Mouse (Mus musculus): Measurements from ENCODE around the gene Cdca8. TPM values are rescaled to one million over a fixed set of nuclear protein-coding genes. Genes with fewer than 3 reads are reported as not detected.

The Cdca8 gene
- total RNA-seq, 2 experiments from 2014 or later: 7.1 to 9.0 TPM

- no peak for DNase-seq
Measured at GRCm38 (mm10) chr4:124953546-124953945, 14.4 kb upstream of the Cdca8 start.

GRCm38 (mm10) chr4:124951036-124951433, 11.9 kb upstream of the Cdca8 start:
- no peak for DNase-seq

- DNase-seq: no peak
Measured at GRCm38 (mm10) chr4:124950181-124951035, 11.3 kb upstream of the Cdca8 start.

DNA sequence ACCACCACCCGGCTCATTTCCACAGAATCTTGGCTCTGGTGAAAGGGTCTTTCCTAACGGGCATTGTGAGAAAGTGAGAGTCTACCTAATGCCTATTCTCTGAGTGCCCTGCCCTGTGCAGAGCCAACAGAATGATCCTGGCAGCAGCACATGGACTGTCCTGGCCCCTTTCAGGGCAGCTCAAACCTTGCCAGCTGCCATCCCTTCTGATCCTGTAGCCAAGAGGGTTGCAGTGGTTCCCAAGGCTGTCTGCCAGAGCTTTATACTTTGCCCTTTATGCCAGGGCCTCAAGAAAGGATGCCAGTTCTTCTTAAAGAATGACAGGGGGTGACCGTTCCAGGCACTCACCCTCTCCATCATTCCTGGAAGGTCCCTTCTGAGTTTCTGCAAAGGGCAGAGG, 10.4 kb upstream of the Cdca8 start:
- no peak for DNase-seq

DNA sequence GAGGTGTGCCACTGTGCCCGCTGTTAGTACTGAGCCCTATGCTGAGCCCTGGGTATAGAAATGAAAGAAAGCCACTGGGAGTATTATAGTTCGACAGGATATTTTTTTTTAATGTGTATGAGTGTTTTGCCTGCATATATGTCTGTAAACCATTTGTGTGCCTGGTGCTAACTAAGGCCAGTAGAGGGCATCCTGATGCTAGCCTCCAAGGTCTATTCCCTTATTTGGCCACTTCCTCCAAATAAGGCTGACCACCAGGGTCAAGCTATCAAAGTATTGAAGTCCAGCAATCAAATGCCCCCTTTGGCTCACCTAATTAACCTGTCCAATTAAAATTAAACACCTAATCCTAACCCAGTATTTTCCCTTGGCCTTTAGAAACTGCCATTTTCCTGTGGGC, 5.8 kb upstream of the Cdca8 start:
- no peak for DNase-seq

DNA sequence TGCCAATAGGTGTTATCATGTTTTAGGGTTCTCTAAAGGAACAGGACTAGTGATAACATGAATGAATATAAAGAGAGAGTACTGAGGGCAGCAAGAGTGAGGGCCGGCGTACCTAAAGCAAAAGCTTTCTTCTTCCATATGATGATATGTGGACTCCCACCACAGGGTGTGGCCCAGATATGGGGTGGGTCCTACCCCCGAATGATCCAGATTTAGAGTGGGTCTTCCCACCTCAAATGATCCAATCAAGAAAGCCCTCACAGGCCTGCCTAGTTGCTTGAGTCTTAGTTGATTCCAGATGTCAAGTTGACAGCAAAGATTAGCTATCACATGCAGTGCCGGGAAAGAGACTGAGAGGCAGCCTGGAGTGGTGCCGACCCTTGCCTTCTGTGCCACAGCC, 4.7 kb upstream of the Cdca8 start:
- DNase-seq: no peak

GRCm38 (mm10) chr4:124943022-124943421, 3.9 kb upstream of the Cdca8 start:
- DNase-seq: peak; percentile 87

- DNase-seq: peak; percentile 86
Measured at GRCm38 (mm10) chr4:124936613-124937471, 2.3 kb downstream of the Cdca8 start, which contains the start of gene 9930104L06Rik. TSS of gene 9930104L06Rik (plus strand) at chr4:124937048.

- no peak for DNase-seq
Measured at GRCm38 (mm10) chr4:124928102-124928501, 11.0 kb downstream of the Cdca8 start.

GRCm38 (mm10) chr4:124905971-124906822, 32.9 kb downstream of the Cdca8 start:
- DNase-seq: no peak

- DNase-seq: no peak
Measured at GRCm38 (mm10) chr4:124905417-124905816, 33.7 kb downstream of the Cdca8 start.

- no peak for DNase-seq
Measured at GRCm38 (mm10) chr4:124899906-124900305, 39.2 kb downstream of the Cdca8 start.

GRCm38 (mm10) chr4:124898428-124898827, 40.7 kb downstream of the Cdca8 start:
- no peak for DNase-seq

GRCm38 (mm10) chr4:124894508-124895428, 44.3 kb downstream of the Cdca8 start:
- no peak for DNase-seq

GRCm38 (mm10) chr4:124893769-124894168, 45.3 kb downstream of the Cdca8 start:
- DNase-seq: no peak

DNA sequence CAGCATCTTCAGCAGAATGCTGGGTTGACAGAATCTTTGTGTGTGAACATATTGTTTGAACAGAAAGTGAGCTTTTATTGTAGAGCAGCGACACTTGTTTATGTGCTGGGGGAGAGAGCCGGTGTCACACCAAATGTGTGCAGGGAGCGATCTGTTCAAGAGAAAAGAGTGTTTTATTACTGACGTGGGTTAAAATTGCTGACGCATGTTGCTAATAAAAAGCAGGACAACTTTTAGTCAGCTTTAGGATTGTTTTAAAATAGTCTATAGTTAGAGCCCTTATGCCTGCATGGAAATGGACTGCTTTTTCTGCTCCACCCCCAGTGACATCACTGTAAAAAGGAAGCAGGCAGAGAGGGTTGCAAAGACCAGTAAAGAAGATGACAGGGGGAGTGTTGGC, 48.3 kb downstream of the Cdca8 start:
- DNase-seq: no peak

GRCm38 (mm10) chr4:124889935-124890334, 49.2 kb downstream of the Cdca8 start:
- no peak for DNase-seq

- DNase-seq: no peak
Measured at GRCm38 (mm10) chr4:124888702-124889101, 50.4 kb downstream of the Cdca8 start.

DNA sequence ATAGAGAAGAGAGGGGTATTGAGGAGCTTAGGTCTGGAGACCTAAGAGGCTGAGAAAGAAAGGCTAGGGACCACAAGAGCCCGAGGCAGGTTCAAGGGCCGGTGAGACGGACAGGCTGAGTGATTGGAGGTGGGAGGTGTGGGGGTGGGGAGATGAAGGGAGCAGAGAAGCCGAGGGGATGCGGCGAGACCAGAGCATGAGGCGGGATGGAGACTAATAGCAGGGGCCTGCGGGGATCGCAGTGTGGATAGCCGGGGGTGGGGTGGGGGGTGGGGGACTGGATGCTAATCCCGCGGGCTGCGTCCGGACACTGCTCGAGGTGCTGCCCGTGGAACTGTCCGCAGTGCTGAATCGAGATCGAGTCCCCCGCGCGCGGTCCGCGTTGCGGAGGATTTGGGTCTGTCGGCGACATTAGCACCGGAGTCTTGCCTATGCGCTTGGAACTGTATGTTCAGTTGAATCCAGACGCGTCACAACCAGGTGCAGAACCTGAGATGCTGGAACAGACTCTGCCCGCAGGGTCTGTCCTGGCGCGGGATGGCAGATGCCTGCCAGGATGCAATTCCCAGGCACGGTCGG, 56.9 kb downstream of the Cdca8 start:
- peak; percentile 57 for DNase-seq

DNA sequence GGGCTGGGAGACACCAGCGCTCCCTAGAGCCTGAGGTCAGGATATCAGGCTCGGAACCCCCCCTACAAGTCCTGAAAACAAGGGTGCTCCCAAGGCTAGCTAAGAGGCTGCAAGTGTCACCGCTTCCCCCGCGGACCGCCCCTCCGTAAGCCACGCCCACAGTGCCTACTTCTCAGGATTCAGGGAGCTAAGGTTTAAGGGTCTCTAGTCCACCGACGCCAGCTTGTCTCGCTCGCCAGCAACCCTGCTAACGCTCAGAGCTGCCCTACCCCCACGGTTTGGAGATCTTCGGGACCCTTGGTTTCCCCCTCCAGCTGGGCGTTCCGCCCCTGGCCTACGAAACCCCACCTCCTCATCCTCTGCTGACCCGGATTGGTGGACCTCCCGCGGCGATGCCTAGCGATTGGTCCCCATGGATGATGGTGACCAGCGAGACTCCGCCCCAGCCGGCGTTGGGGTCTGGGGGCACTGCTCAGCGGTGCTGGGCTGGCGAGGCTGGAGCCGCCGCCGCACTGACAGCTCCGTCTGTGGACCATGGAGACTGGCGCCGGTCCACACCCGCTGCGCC, 57.7 kb downstream of the Cdca8 start:
- no peak for DNase-seq

All from gastrocnemius, postnatal 10 days (tissue).